Mouse (Mus musculus) forebrain, embryonic 15.5 days (tissue): Measurements from ENCODE around the gene Polg2. TPM values are rescaled to one million over a fixed set of nuclear protein-coding genes. Genes with fewer than 3 reads are reported as not detected.
"Not testable (repeated sequence)": the region's sequence is repeated elsewhere in the genome, so short reads cannot be mapped to it uniquely, and the experiment has no call there.

ENCODE experiments used
- ATAC-seq: fragments of 200-750 bp; cut with Nextera tagmentation; replicated peaks from 2 replicates; pipeline ENCODE4 v1.8.0; 2017; ENCODE audit warnings: mild to moderate bottlenecking, moderate TSS enrichment, moderate library complexity
- H3K27ac ChIP-seq: fragments of 300-500 bp; sonication (generic); replicated peaks from 2 replicates; pipeline ENCODE4 v1.5.1; 2015; ENCODE audit warnings: mild to moderate bottlenecking, inconsistent platforms
- H3K27me3 ChIP-seq: fragments of 300-500 bp; sonication (generic); 2 replicates; pipeline ENCODE4 v1.6.1; 2015; ENCODE audit warnings: inconsistent platforms
- H3K36me3 ChIP-seq: fragments of 300-500 bp; sonication (generic); 2 replicates; pipeline ENCODE4 v1.6.1; 2015; ENCODE audit warnings: mild to moderate bottlenecking, inconsistent platforms
- H3K4me1 ChIP-seq: fragments of 300-500 bp; sonication (generic); 2 replicates; pipeline ENCODE4 v1.6.1; 2015; ENCODE audit warnings: inconsistent platforms
- H3K4me2 ChIP-seq: fragments of 300-500 bp; sonication (generic); replicated peaks from 2 replicates; pipeline ENCODE4 v1.6.1; 2015; ENCODE audit warnings: mild to moderate bottlenecking, inconsistent platforms
- H3K4me3 ChIP-seq: fragments of 300-500 bp; sonication (generic); 2 replicates; pipeline ENCODE4 v1.5.1; 2015; ENCODE audit warnings: mild to moderate bottlenecking, inconsistent platforms
- H3K9ac ChIP-seq: fragments of 300-500 bp; sonication (generic); replicated peaks from 2 replicates; pipeline ENCODE4 v1.6.1; 2015; ENCODE audit warnings: mild to moderate bottlenecking, inconsistent platforms
- H3K9me3 ChIP-seq: fragments of 300-500 bp; sonication (generic); 2 replicates; pipeline ENCODE4 v1.6.1; 2016; ENCODE audit warnings: inconsistent platforms
- WGBS: fragments of 180-500 bp; shearing (Covaris S2); methylation state at CpG from one replicate; pipeline ENCODE4 v1.1.7; 2015; ENCODE audit warnings: mixed read lengths; 5-methylcytosine and 5-hydroxymethylcytosine counted together
- polyA plus RNA-seq: library from polyadenylated mRNA; unstranded; fragments of >200 nt; fragmentation: Nextera tagmentation; extraction: Ambion mirVana; gene quantifications from 2 replicates; pipeline ENCODE4 v1.2.1, GENCODE M21; 2015

The Polg2 gene
- polyA plus RNA-seq, 1 experiment from 2014 or later, result 11.0 TPM

DNA sequence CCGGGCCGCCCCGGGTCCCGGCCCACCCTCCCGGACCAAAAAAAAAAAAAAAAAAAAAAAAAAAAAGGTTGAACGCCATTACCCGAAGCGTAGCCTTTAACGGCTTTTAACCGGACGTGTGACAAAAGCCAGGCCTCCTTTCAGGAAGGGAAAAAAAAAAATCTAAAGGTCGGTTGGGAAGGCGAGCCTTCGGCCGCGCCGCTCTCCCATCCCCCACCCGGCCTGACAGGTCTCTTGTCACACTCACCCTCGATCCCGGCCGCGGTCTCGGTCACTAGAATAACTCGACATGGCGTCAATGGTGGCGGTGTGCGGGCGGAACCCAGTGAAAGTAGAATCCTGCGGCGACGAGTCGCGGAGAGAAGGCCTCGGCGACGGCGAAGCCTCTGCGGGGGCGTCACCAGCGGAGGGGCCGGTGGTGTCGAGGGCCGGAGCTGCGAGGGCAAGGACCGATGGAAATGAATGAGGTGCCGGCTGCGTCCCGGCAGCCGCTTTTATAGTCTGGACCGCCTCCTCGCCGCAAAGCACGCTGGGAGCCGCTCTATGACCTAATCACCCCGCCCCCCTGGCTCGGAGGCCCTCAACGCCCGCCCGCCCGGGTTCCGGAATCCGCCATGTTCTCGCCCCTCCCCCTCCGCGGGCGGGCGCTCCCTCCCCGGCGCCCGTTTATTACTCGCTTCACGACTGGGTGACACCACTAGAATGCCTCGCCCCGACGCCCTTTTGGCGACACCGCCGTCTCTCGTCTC, 8.9 kb upstream of the Polg2 start:
- Histone ChIP-seq H3K36me3 (peaks cover 41% of the 10 kb centered on the region), H3K4me3 (peak overlapping the region; percentile 94), H3K4me2 (peak overlapping the region; percentile 80), H3K9me3 (no peaks in the 10 kb centered on the region), H3K4me1 (peaks cover 45% of the 10 kb centered on the region), H3K27me3 (no peaks in the 10 kb centered on the region), H3K9ac (peak overlapping the region; percentile 100), H3K27ac (peak overlapping the region; percentile 99)
- 0% methylated on average over 64 of the region's 79 CpGs for WGBS
- peak; percentile 83 for ATAC-seq

DNA sequence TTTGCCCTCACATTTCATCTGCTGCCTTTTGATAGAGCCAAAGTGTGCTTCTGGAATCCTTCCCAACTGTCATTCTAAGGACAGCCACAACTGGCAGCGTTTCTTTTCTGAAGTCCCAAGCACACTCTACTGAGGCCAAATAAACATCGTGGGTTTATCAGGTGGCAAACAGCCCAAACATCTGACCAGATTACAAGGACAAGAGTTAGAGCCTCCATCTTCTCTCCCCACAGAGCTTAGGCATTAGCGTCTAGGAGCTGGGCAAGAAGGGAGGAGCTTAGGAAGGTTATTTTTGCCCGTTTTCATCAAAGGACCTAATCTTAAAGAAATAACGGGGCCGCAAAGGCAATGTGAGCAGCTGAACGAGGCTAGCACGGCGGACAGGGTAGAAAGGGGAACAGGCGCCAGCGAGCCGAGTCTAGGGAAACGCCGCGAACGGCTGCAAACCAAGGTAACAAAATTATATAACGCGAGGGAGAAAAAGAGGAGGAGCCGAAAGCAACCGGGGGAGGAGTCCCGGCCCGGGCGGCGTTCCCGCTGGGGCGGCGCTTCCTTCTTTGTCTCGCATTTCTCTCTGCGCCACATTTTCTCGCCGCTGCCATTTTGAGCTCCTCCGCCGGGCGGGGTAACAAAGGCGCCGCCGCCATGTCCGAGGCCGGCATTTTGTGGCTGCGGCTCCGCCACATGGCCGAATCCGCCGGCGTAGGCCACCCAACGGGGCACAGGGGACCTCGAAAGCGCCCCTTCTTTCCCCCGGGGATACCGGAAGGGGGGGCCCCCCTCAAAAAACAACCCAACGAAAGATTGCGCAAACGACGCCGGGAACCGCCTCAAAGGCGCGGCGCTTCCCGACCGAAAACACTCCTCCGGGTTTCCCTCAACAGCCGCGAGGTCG, 8.0 kb upstream of the Polg2 start:
- ATAC-seq, result peak; percentile 42
- peaks cover 45% of the 10 kb centered on the region for H3K4me1 ChIP-seq
- no peaks in the 10 kb centered on the region for H3K27me3 ChIP-seq
- peak overlapping the region; percentile 99 for H3K27ac ChIP-seq
- H3K9me3 ChIP-seq, result no peaks in the 10 kb centered on the region
- H3K36me3 ChIP-seq, result peaks cover 44% of the 10 kb centered on the region
- peak overlapping the region; percentile 100 for H3K9ac ChIP-seq
- WGBS, result under 1% methylated on average over 65 of the region's 65 CpGs
- H3K4me2 ChIP-seq, result peak overlapping the region; percentile 73
- H3K4me3 ChIP-seq, result peak overlapping the region; percentile 94

- H3K36me3 ChIP-seq, result peaks cover 61% of the 10 kb centered on the region
- no peak overlapping the region for H3K27ac ChIP-seq
- ATAC-seq, result no peak
- 81% methylated on average over 1 of the region's 1 CpGs for WGBS
- no peaks in the 10 kb centered on the region for H3K27me3 ChIP-seq
- no peaks in the 10 kb centered on the region for H3K9me3 ChIP-seq
- H3K9ac ChIP-seq, result no peak overlapping the region
- H3K4me2 ChIP-seq, result peak overlapping the region; percentile 73; the same call in 1 of the 2 replicates
- 0 out of 2 replicates have a peak overlapping the region, but pooled peaks have one; percentile 94 for H3K4me3 ChIP-seq
- peaks cover 44% of the 10 kb centered on the region for H3K4me1 ChIP-seq
These were observed 5.7 kb upstream of the Polg2 start for GRCm38 (mm10) chr11:106785043-106785442.

DNA sequence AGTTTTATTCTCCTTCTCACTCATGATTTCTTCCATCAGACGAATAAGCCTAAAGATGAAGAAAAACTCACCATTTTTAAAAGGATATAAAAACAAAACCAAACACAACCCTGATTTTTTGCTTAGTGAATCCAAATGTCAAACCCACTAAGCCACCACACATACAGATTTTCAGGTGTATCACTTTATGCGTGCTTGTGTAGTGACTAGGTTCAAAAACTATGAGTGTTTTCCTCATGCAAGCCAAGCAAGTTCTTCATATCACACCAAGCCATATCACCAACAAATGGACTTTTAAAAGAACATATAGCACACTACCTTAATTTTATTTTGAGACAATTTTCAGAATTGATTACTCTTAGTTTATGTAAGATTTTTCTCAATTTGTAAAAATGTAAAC, 5.1 kb upstream of the Polg2 start:
- no peak overlapping the region for H3K27ac ChIP-seq
- ATAC-seq, result no peak
- H3K4me1 ChIP-seq, result peaks cover 44% of the 10 kb centered on the region
- 88% methylated on average over 2 of the region's 2 CpGs for WGBS
- H3K4me3 ChIP-seq, result no peak overlapping the region
- H3K9ac ChIP-seq, result no peak overlapping the region
- peaks cover 63% of the 10 kb centered on the region for H3K36me3 ChIP-seq
- H3K4me2 ChIP-seq, result no peak overlapping the region
- no peaks in the 10 kb centered on the region for H3K27me3 ChIP-seq
- no peaks in the 10 kb centered on the region for H3K9me3 ChIP-seq

DNA sequence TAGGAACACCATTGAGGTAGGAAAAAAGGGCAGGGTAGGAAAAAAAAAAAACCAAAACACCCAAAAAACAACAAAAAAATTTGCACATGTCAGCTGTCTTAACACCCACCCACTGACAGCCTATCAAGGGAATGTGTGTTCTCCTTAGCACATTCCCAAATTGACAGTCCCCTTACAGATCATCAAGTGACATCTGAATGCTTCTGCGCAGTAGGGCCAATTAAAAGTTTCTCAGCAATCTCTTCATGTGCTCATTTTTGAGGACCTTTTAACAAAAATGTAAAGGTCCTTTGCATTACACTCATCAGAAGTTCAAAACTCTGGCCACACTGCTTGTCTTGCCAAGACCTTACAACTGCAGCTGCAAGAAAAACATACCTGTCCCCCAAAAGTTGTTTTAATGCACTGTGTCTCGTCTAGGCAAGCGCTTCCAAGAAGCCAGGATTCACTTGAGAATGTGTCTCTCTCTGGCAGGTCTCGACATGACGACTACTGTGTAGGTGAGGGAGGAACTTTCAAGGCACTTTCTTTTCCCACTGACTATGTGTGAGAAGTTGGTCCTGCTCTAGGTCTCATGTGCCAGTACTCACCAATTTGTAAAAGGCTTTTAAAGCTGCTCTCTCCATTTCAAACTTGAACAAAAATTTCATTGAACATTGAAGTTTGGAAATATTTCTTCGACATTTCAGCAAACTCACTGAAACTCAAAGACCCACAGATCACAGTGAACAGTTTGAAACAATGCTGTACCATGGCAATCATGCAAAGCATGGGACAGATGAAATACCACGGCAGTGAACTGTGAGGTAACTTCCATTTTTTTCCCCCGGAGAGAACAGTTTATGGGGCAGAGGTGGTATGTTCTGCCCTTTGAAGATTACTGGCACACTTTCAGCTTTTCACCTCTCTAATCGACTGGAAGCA, 3.8 kb upstream of the Polg2 start:
- Histone ChIP-seq H3K27ac (no peak overlapping the region), H3K9ac (no peak overlapping the region), H3K9me3 (no peaks in the 10 kb centered on the region), H3K4me2 (no peak overlapping the region), H3K4me3 (no peak overlapping the region), H3K4me1 (peaks cover 52% of the 10 kb centered on the region), H3K27me3 (no peaks in the 10 kb centered on the region), H3K36me3 (peaks cover 63% of the 10 kb centered on the region)
- 80% methylated on average over 9 of the region's 9 CpGs for WGBS
- no peak for ATAC-seq

DNA sequence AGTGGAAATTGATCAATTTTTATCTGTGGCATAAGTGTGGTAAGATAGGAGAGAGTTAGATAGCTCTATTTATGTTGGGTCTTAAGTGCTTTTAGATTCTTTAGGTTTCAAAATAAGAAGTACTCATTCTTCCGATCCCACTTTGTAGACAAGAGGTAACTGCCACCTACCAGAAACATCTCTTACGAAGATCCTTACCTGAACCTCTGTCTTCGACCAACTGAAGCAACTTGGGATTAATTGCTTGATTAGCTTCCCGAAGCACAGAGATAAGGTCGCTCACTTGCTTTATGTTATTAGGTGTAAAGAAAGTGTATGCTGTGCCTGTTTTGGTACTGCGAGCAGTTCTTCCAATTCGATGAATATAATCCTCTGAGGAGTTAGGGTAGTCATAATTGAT, 2.9 kb upstream of the Polg2 start:
- H3K4me2 ChIP-seq, H3K27ac ChIP-seq, H3K4me3 ChIP-seq, H3K27me3 ChIP-seq, H3K9ac ChIP-seq, ATAC-seq, H3K9me3 ChIP-seq: not testable (repeated sequence)
- H3K4me1 ChIP-seq, result peaks cover 55% of the 10 kb centered on the region
- peaks cover 63% of the 10 kb centered on the region for H3K36me3 ChIP-seq
- 90% methylated on average over 7 of the region's 7 CpGs for WGBS

DNA sequence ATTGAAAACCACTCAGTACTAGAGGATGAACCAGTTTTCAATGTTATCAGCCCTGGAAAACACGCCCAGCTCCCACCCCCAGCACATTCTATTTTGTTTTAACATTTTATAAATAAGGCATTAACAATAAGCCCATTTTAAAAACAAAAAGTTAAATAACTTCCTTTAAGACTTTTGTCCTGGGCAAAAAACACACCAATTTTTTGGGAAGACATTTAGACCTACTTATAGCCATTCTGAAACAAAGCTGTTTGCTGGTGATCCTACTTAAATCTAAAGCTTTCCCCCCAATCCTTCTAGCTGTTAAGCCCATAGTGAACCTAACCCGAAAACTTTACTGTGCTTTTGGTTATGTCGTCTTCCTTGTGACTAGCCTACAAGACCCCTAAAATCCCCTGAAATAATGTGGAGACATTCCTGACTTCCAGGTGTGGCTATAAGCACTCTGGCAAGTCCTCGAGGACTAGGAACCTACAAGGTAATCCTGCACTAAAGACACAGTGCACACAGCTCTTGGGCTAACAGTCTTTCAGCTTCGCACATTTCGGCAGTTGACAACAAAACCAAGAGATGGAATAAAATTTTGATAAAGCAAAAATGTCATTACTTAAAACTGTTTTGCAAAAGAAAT, 1.4 kb upstream of the Polg2 start:
- Histone ChIP-seq H3K27ac (peak overlapping the region; percentile 95), H3K36me3 (peaks cover 58% of the 10 kb centered on the region), H3K9ac (no peak overlapping the region), H3K4me3 (no peak overlapping the region), H3K4me1 (peaks cover 44% of the 10 kb centered on the region), H3K9me3 (no peaks in the 10 kb centered on the region), H3K27me3 (no peaks in the 10 kb centered on the region), H3K4me2 (no peak overlapping the region)
- ATAC-seq, result no peak
- 73% methylated on average over 6 of the region's 6 CpGs for WGBS

DNA sequence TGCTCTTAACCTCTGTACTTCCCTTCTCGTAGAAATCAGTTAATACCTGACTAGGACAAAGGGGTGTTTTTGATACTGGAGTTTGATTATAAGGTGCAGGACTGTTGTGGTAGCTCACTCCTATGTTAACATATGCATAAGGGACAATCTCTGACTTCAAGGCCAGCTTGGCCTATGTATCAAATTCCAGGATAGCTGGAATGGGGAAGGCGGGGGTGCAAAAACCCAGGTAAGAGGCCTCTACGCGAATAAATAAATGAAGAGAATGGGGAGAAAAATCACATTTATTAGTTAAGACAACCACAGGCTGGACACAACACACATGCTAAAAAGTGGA, 720 bp upstream of the Polg2 start:
- Histone ChIP-seq H3K9me3 (no peaks in the 10 kb centered on the region), H3K27me3 (no peaks in the 10 kb centered on the region), H3K36me3 (peaks cover 58% of the 10 kb centered on the region), H3K4me2 (peak overlapping the region; percentile 91; the same call in 1 of the 2 replicates), H3K4me1 (peaks cover 37% of the 10 kb centered on the region), H3K4me3 (no peak overlapping the region), H3K27ac (peak overlapping the region; percentile 95), H3K9ac (no peak overlapping the region)
- ATAC-seq, result no peak; the same call in 1 of the 2 replicates
- WGBS, result 64% methylated on average over 4 of the region's 4 CpGs

DNA sequence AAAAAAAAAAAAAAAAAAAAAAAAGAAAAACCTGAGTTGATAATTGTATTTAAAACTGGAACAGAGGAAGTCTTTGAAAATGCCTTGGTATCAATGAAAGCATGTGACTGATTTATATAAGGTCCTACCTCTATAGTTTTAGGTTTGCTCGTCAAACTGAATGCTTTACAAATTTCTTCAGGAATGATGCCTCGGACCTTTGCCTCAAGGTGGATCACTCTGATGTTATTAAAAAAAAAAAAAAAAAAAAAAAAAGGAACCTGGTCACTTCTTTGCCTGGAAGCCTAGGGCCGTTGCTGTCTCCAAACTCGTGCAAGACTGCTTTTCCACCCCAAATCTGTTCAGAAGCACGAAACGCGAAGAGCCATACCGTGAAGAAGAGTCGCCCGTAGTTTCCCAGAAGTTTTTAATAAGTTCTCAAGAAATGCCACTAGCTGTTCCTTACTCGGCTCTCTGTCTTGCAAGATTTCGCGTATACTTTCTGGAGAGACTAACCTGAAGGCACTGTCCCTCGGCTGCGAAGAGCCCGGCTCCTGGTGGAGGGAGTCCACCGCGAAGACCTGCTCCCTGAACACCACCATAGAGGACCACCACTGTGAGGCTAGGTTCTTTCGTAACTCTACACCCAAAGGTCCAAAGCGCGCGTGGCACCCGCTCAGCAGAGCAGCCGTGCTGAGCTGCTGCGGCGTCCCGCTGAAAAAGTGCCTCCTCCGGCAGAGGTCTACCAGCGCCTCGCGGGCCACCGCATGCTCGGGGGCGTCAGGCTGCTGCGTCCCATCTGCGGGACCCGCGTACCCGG, 549 bp downstream of the Polg2 start:
- Histone ChIP-seq H3K4me1 (peaks cover 30% of the 10 kb centered on the region), H3K27ac (peak overlapping the region; percentile 95), H3K9me3 (no peaks in the 10 kb centered on the region), H3K4me3 (peak overlapping the region; percentile 75), H3K27me3 (no peaks in the 10 kb centered on the region), H3K36me3 (peaks cover 58% of the 10 kb centered on the region), H3K9ac (peak overlapping the region; percentile 82), H3K4me2 (peak overlapping the region; percentile 91)
- 3% methylated on average over 39 of the region's 39 CpGs for WGBS
- ATAC-seq, result peak; percentile 81; the same call in 1 of the 2 replicates

DNA sequence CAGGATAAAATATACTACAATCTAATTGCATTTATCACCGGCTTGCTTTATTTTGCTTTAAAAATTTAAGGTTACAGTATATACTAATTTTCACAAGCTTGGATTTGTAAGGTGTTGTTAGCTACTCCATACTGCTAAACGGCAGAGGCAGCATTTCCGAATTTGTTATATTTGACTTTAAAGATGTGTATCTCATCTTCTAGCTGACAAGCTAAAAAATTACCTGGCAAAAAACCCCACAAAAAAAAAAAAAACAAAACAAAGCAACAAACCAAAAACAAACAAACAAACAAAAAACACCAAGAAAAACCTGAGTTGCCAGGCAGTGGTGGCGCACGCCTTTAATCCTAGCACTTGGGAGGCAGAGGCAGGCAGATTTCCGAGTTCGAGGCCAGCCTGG, 1.2 kb downstream of the Polg2 start:
- Histone ChIP-seq H3K4me2 (peak overlapping the region; percentile 91; the same call in 1 of the 2 replicates), H3K27ac (no peak overlapping the region), H3K9me3 (no peaks in the 10 kb centered on the region), H3K9ac (no peak overlapping the region), H3K4me1 (peaks cover 25% of the 10 kb centered on the region), H3K36me3 (peaks cover 58% of the 10 kb centered on the region), H3K27me3 (no peaks in the 10 kb centered on the region), H3K4me3 (no peak overlapping the region)
- ATAC-seq, result no peak
- 94% methylated on average over 7 of the region's 7 CpGs for WGBS
